Mouse (Mus musculus): Measurements from ENCODE around the gene Nt5e. TPM values are rescaled to one million over a fixed set of nuclear protein-coding genes. Genes with fewer than 3 reads are reported as not detected.

Gene Nt5e
- polyA plus RNA-seq, 1 experiment from 2014 or later, result 0.36 TPM

GRCm38 (mm10) chr9:88351163-88351562, 24.2 kb downstream of the Nt5e start:
- WGBS, result 82% methylated on average over 3 of the region's 3 CpGs
- H3K27me3 ChIP-seq (ENCODE audit: control insufficient read depth, insufficient read depth, low read length), result no peaks in the 10 kb centered on the region

GRCm38 (mm10) chr9:88352741-88353140, 25.7 kb downstream of the Nt5e start:
- Histone ChIP-seq H3K9ac (replicated peaks; ENCODE audit: low read length) (no peak overlapping the region), H3K27ac (replicated peaks; ENCODE audit: low read depth, low read length) (no peak overlapping the region), H3K4me1 (ENCODE audit: control insufficient read depth, insufficient read depth, low read length) (no peaks in the 10 kb centered on the region), H3K36me3 (ENCODE audit: control insufficient read depth, insufficient read depth, low read length) (no peaks in the 10 kb centered on the region), H3K27me3 (ENCODE audit: control insufficient read depth, insufficient read depth, low read length) (no peaks in the 10 kb centered on the region), H3K4me3 (replicated peaks; ENCODE audit: low read depth, low read length) (no peak overlapping the region), H3K9me3 (ENCODE audit: control insufficient read depth, low read length) (no peaks in the 10 kb centered on the region), H3K4me2 (ENCODE audit: low read length) (no peak overlapping the region)
- 50% methylated on average over 6 of the region's 6 CpGs for WGBS
- peak; percentile 17 for DNase-seq
- ATAC-seq (ENCODE audit: low FRiP score, low TSS enrichment), result peak; percentile 42

More at GRCm38 (mm10) chr9:88351163-88351562, 24.2 kb downstream of the Nt5e start:
- Histone ChIP-seq H3K27ac (replicated peaks; ENCODE audit: low read depth, low read length) (no peak overlapping the region), H3K4me2 (ENCODE audit: low read length) (no peak overlapping the region), H3K9me3 (ENCODE audit: control insufficient read depth, low read length) (no peaks in the 10 kb centered on the region), H3K36me3 (ENCODE audit: control insufficient read depth, insufficient read depth, low read length) (no peaks in the 10 kb centered on the region), H3K4me3 (replicated peaks; ENCODE audit: low read depth, low read length) (no peak overlapping the region), H3K9ac (replicated peaks; ENCODE audit: low read length) (no peak overlapping the region), H3K4me1 (ENCODE audit: control insufficient read depth, insufficient read depth, low read length) (no peaks in the 10 kb centered on the region)
- no peak for ATAC-seq (ENCODE audit: low FRiP score, low TSS enrichment)
- no peak for DNase-seq

- ATAC-seq (ENCODE audit: low FRiP score, low TSS enrichment), result no peak
- 88% methylated on average over 7 of the region's 7 CpGs for WGBS
Observed at GRCm38 (mm10) chr9:88353459-88353858, 26.5 kb downstream of the Nt5e start.

GRCm38 (mm10) chr9:88357173-88357572, 30.2 kb downstream of the Nt5e start:
- no peak overlapping the region for H3K4me3 ChIP-seq (replicated peaks; ENCODE audit: low read depth, low read length)
- no peaks in the 10 kb centered on the region for H3K36me3 ChIP-seq (ENCODE audit: control insufficient read depth, insufficient read depth, low read length)
- no peak overlapping the region for H3K4me2 ChIP-seq (ENCODE audit: low read length)
- ATAC-seq (ENCODE audit: low FRiP score, low TSS enrichment) (no peak), DNase-seq (no peak)
- H3K4me1 ChIP-seq (ENCODE audit: control insufficient read depth, insufficient read depth, low read length), result no peaks in the 10 kb centered on the region
- H3K9ac ChIP-seq (replicated peaks; ENCODE audit: low read length), result no peak overlapping the region
- no peaks in the 10 kb centered on the region for H3K9me3 ChIP-seq (ENCODE audit: control insufficient read depth, low read length)
- H3K27me3 ChIP-seq (ENCODE audit: control insufficient read depth, insufficient read depth, low read length), result no peaks in the 10 kb centered on the region
- 86% methylated on average over 3 of the region's 3 CpGs for WGBS
- no peak overlapping the region for H3K27ac ChIP-seq (replicated peaks; ENCODE audit: low read depth, low read length)

More at GRCm38 (mm10) chr9:88353459-88353858, 26.5 kb downstream of the Nt5e start:
- Histone ChIP-seq H3K4me2 (ENCODE audit: low read length) (no peak overlapping the region), H3K36me3 (ENCODE audit: control insufficient read depth, insufficient read depth, low read length) (no peaks in the 10 kb centered on the region), H3K27ac (replicated peaks; ENCODE audit: low read depth, low read length) (no peak overlapping the region), H3K27me3 (ENCODE audit: control insufficient read depth, insufficient read depth, low read length) (no peaks in the 10 kb centered on the region), H3K9me3 (ENCODE audit: control insufficient read depth, low read length) (no peaks in the 10 kb centered on the region), H3K4me3 (replicated peaks; ENCODE audit: low read depth, low read length) (no peak overlapping the region), H3K9ac (replicated peaks; ENCODE audit: low read length) (no peak overlapping the region), H3K4me1 (ENCODE audit: control insufficient read depth, insufficient read depth, low read length) (no peaks in the 10 kb centered on the region)
- DNase-seq, result no peak

- Histone ChIP-seq H3K27me3 (ENCODE audit: control insufficient read depth, insufficient read depth, low read length) (no peaks in the 10 kb centered on the region), H3K36me3 (ENCODE audit: control insufficient read depth, insufficient read depth, low read length) (no peaks in the 10 kb centered on the region), H3K9me3 (ENCODE audit: control insufficient read depth, low read length) (no peaks in the 10 kb centered on the region), H3K4me1 (ENCODE audit: control insufficient read depth, insufficient read depth, low read length) (no peaks in the 10 kb centered on the region), H3K4me3 (replicated peaks; ENCODE audit: low read depth, low read length) (no peak overlapping the region), H3K4me2 (ENCODE audit: low read length) (no peak overlapping the region), H3K27ac (replicated peaks; ENCODE audit: low read depth, low read length) (no peak overlapping the region), H3K9ac (replicated peaks; ENCODE audit: low read length) (no peak overlapping the region)
- ATAC-seq (ENCODE audit: low FRiP score, low TSS enrichment) (no peak), DNase-seq (no peak)
- 88% methylated on average over 2 of the region's 2 CpGs for WGBS
Observed at GRCm38 (mm10) chr9:88359140-88359539, 32.1 kb downstream of the Nt5e start.

- 83% methylated on average over 14 of the region's 14 CpGs for WGBS
- DNase-seq, result no peak
- no peaks in the 10 kb centered on the region for H3K4me1 ChIP-seq (ENCODE audit: control insufficient read depth, insufficient read depth, low read length)
- no peak overlapping the region for H3K9ac ChIP-seq (replicated peaks; ENCODE audit: low read length)
- H3K27ac ChIP-seq (replicated peaks; ENCODE audit: low read depth, low read length), result no peak overlapping the region
- no peak overlapping the region for H3K4me3 ChIP-seq (replicated peaks; ENCODE audit: low read depth, low read length)
- no peak overlapping the region for H3K4me2 ChIP-seq (ENCODE audit: low read length)
- H3K36me3 ChIP-seq (ENCODE audit: control insufficient read depth, insufficient read depth, low read length), result no peaks in the 10 kb centered on the region
- ATAC-seq (ENCODE audit: low FRiP score, low TSS enrichment), result no peak
- no peaks in the 10 kb centered on the region for H3K27me3 ChIP-seq (ENCODE audit: control insufficient read depth, insufficient read depth, low read length)
- H3K9me3 ChIP-seq (ENCODE audit: control insufficient read depth, low read length), result no peaks in the 10 kb centered on the region
Observed at GRCm38 (mm10) chr9:88361211-88361909, 34.4 kb downstream of the Nt5e start.

- H3K4me1 ChIP-seq (ENCODE audit: control insufficient read depth, insufficient read depth, low read length), result no peaks in the 10 kb centered on the region
- no peak overlapping the region for H3K4me3 ChIP-seq (replicated peaks; ENCODE audit: low read depth, low read length)
- H3K27me3 ChIP-seq (ENCODE audit: control insufficient read depth, insufficient read depth, low read length), result no peaks in the 10 kb centered on the region
- H3K4me2 ChIP-seq (ENCODE audit: low read length), result no peak overlapping the region
- no peaks in the 10 kb centered on the region for H3K9me3 ChIP-seq (ENCODE audit: control insufficient read depth, low read length)
- WGBS, result 34% methylated on average over 4 of the region's 5 CpGs
- DNase-seq (peak; percentile 39), ATAC-seq (ENCODE audit: low FRiP score, low TSS enrichment) (no peak)
- no peak overlapping the region for H3K27ac ChIP-seq (replicated peaks; ENCODE audit: low read depth, low read length)
- no peaks in the 10 kb centered on the region for H3K36me3 ChIP-seq (ENCODE audit: control insufficient read depth, insufficient read depth, low read length)
- H3K9ac ChIP-seq (replicated peaks; ENCODE audit: low read length), result no peak overlapping the region
Observed at GRCm38 (mm10) chr9:88362055-88362850, 35.3 kb downstream of the Nt5e start.

GRCm38 (mm10) chr9:88363102-88363501, 36.1 kb downstream of the Nt5e start:
- no peak overlapping the region for H3K4me3 ChIP-seq (replicated peaks; ENCODE audit: low read depth, low read length)
- DNase-seq (peak; percentile 4), ATAC-seq (ENCODE audit: low FRiP score, low TSS enrichment) (no peak)
- H3K36me3 ChIP-seq (ENCODE audit: control insufficient read depth, insufficient read depth, low read length), result no peaks in the 10 kb centered on the region
- no peak overlapping the region for H3K9ac ChIP-seq (replicated peaks; ENCODE audit: low read length)
- no peaks in the 10 kb centered on the region for H3K4me1 ChIP-seq (ENCODE audit: control insufficient read depth, insufficient read depth, low read length)
- no peaks in the 10 kb centered on the region for H3K9me3 ChIP-seq (ENCODE audit: control insufficient read depth, low read length)
- 83% methylated on average over 3 of the region's 3 CpGs for WGBS
- H3K4me2 ChIP-seq (ENCODE audit: low read length), result no peak overlapping the region
- no peaks in the 10 kb centered on the region for H3K27me3 ChIP-seq (ENCODE audit: control insufficient read depth, insufficient read depth, low read length)
- no peak overlapping the region for H3K27ac ChIP-seq (replicated peaks; ENCODE audit: low read depth, low read length)

- no peak for DNase-seq
- H3K4me3 ChIP-seq (replicated peaks; ENCODE audit: low read depth, low read length), result no peak overlapping the region
Observed at GRCm38 (mm10) chr9:88366308-88366707, 39.3 kb downstream of the Nt5e start.

More at GRCm38 (mm10) chr9:88366308-88366707, 39.3 kb downstream of the Nt5e start:
- no peaks in the 10 kb centered on the region for H3K4me1 ChIP-seq (ENCODE audit: control insufficient read depth, insufficient read depth, low read length)
- WGBS, result 80% methylated on average over 4 of the region's 4 CpGs
- no peaks in the 10 kb centered on the region for H3K27me3 ChIP-seq (ENCODE audit: control insufficient read depth, insufficient read depth, low read length)
- no peak for ATAC-seq (ENCODE audit: low FRiP score, low TSS enrichment)
- H3K9ac ChIP-seq (replicated peaks; ENCODE audit: low read length), result no peak overlapping the region
- no peaks in the 10 kb centered on the region for H3K9me3 ChIP-seq (ENCODE audit: control insufficient read depth, low read length)
- no peak overlapping the region for H3K4me2 ChIP-seq (ENCODE audit: low read length)
- no peaks in the 10 kb centered on the region for H3K36me3 ChIP-seq (ENCODE audit: control insufficient read depth, insufficient read depth, low read length)
- no peak overlapping the region for H3K27ac ChIP-seq (replicated peaks; ENCODE audit: low read depth, low read length)

All from midbrain, embryonic 14.5 days (tissue).